Mouse (Mus musculus) heart, embryonic 10.5 days (tissue): ENCODE measurements around the gene Ndufs4. TPM values are rescaled to one million over a fixed set of nuclear protein-coding genes. Genes with fewer than 3 reads are reported as not detected.

Source experiments
- DNase-seq: peaks from one replicate; pipeline ENCODE4 v3.0.0-alpha.2; 2017; ENCODE audit warnings: low spot score
- H3K27ac ChIP-seq: fragments of 300-500 bp; sonication (generic); 2 replicates; pipeline ENCODE4 v1.5.1; 2016; ENCODE audit warnings: mild to moderate bottlenecking
- H3K27me3 ChIP-seq: fragments of 300-500 bp; sonication (generic); 2 replicates; pipeline ENCODE4 v1.6.1; 2016; ENCODE audit warnings: mild to moderate bottlenecking; ENCODE audit not compliant: poor library complexity, insufficient read depth, severe bottlenecking
- H3K36me3 ChIP-seq: fragments of 300-500 bp; sonication (generic); 2 replicates; pipeline ENCODE4 v1.6.1; 2016; ENCODE audit warnings: mild to moderate bottlenecking, moderate library complexity
- H3K4me1 ChIP-seq: fragments of 300-500 bp; sonication (generic); 2 replicates; pipeline ENCODE4 v1.6.1; 2016; ENCODE audit warnings: mild to moderate bottlenecking
- H3K4me3 ChIP-seq: fragments of 300-500 bp; sonication (generic); 2 replicates; pipeline ENCODE4 v1.5.1; 2016; ENCODE audit warnings: mild to moderate bottlenecking, moderate library complexity
- H3K9me3 ChIP-seq: fragments of 300-500 bp; sonication (generic); 2 replicates; pipeline ENCODE4 v1.6.1; 2016; ENCODE audit warnings: mild to moderate bottlenecking, moderate library complexity
- WGBS: fragments of 180-500 bp; shearing (Covaris S2); methylation state at CpG from one replicate; pipeline ENCODE4 v1.1.7; 2016; 5-methylcytosine and 5-hydroxymethylcytosine counted together
- polyA plus RNA-seq: library from polyadenylated mRNA; unstranded; fragments of >200 nt; fragmentation: Nextera tagmentation; extraction: Ambion mirVana; gene quantifications from 2 replicates; pipeline ENCODE4 v1.2.1, GENCODE M21; 2016

Gene Ndufs4
- polyA plus RNA-seq, result 318 and 348 TPM in 2 replicates

DNA sequence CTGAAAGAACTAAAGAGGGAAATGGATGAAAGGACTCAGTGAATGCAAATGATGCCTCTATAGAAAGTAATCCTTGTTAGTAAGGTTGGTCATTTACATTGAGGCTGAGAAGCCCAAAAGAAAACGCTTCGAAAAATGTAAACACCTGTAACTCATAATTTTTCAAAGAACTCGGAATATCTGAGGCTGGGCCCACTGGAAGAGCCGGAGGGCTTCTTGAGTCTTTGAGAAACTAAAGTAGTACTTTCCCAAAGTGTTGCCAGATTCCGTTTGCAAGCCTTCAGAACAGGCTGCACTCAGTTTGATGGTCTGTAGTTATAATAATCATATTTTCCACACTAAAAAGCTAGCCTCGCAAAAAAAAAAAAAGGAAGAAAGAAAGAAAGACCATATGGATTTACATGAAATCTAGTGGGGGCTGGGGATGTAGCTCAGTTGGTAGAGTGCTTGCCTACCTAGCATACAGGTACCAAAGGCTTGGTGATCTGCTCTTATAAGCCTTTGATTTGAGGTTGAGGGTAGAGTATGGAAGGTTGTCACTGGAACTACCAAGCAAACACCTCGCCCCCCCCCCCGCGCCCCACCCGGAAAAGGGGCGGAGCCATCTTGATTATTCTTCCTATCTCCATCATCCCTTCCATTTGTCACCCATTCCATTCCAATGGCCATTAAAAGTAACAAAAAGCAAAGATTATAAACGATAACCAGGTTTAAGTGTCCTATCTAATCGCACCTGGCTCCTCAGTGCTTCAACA lies at the start of gene Ndufs4:
TSS of gene Ndufs4 (minus strand) at position 48 of the 755 bp plus-strand sequence.
- no peak for DNase-seq
- peaks cover 5% of the 10 kb centered on the region for H3K4me1 ChIP-seq
- H3K9me3 ChIP-seq, result no peaks in the 10 kb centered on the region
- H3K27me3 ChIP-seq, result no peaks in the 10 kb centered on the region
- WGBS, result 43% methylated on average over 13 of the region's 13 CpGs
- peaks cover 4% of the 10 kb centered on the region; the same call in 1 of the 2 replicates for H3K36me3 ChIP-seq
- H3K27ac ChIP-seq, result peak within 1 kb of the TSS; percentile 97
- H3K4me3 ChIP-seq, result peak within 1 kb of the TSS; percentile 91

DNA sequence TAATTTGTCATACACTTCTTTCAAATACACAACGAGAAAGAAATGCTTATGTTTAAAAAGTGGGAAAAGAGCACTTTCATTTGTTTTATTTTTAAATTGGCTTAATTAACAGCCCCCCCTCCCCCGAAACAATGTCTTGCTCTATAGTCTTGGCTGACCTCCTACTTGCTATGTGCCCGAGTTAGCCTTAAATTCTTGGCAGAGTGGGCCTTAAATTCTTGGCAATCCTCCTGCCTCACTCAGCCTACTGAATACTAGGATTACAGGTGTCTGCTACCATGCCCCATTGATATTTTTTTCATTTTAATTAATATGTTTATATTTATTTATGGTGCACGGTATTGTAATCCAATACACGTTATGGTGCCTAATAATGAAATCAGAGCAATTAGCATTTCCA lies 44.4 kb upstream of the Ndufs4 start:
- no peak overlapping the region for H3K4me3 ChIP-seq
- H3K36me3 ChIP-seq, result no peaks in the 10 kb centered on the region
- H3K9me3 ChIP-seq, result no peaks in the 10 kb centered on the region
- no peaks in the 10 kb centered on the region for H3K4me1 ChIP-seq
- 83% methylated on average over 5 of the region's 5 CpGs for WGBS
- no peak overlapping the region for H3K27ac ChIP-seq
- H3K27me3 ChIP-seq, result no peaks in the 10 kb centered on the region
- no peak for DNase-seq

GRCm38 (mm10) chr13:114425230-114425629 lies 37.2 kb upstream of the Ndufs4 start:
- Histone ChIP-seq H3K9me3 (no peaks in the 10 kb centered on the region), H3K27ac (no peak overlapping the region), H3K36me3 (no peaks in the 10 kb centered on the region), H3K27me3 (no peaks in the 10 kb centered on the region), H3K4me3 (no peak overlapping the region), H3K4me1 (no peaks in the 10 kb centered on the region)
- no peak for DNase-seq
- WGBS, result 93% methylated on average over 5 of the region's 5 CpGs

DNA sequence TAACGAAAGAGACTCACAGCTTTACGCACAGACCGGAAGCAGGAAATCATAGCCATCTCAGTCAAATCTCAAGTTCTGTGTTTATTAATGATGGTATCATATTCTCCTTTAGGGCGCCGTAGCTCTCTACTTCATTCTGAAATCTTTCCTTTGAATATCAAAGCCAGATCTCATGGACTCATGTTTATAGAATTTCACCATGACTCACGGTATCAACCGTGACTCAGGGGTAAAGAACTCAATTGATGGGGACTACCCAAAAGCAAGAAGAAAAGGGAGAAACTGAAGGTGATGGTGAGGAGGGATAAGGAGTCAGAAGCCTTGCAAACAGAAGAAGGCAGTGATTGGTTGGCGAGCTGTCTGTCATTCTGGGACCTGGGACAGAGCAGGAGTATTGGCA lies 32.2 kb upstream of the Ndufs4 start:
- Histone ChIP-seq H3K9me3 (no peaks in the 10 kb centered on the region), H3K27me3 (no peaks in the 10 kb centered on the region), H3K4me3 (no peak overlapping the region), H3K27ac (no peak overlapping the region), H3K4me1 (no peaks in the 10 kb centered on the region), H3K36me3 (no peaks in the 10 kb centered on the region)
- 80% methylated on average over 8 of the region's 8 CpGs for WGBS
- no peak for DNase-seq

GRCm38 (mm10) chr13:114419364-114419763 lies 31.3 kb upstream of the Ndufs4 start:
- no peaks in the 10 kb centered on the region for H3K27me3 ChIP-seq
- H3K4me3 ChIP-seq, result no peak overlapping the region
- no peak for DNase-seq
- WGBS, result 81% methylated on average over 3 of the region's 3 CpGs
- no peaks in the 10 kb centered on the region for H3K9me3 ChIP-seq
- no peaks in the 10 kb centered on the region for H3K36me3 ChIP-seq
- no peak overlapping the region for H3K27ac ChIP-seq
- no peaks in the 10 kb centered on the region for H3K4me1 ChIP-seq

GRCm38 (mm10) chr13:114412326-114412725 lies 24.3 kb upstream of the Ndufs4 start:
- Histone ChIP-seq H3K27ac (no peak overlapping the region), H3K4me1 (no peaks in the 10 kb centered on the region), H3K27me3 (no peaks in the 10 kb centered on the region), H3K4me3 (no peak overlapping the region), H3K36me3 (no peaks in the 10 kb centered on the region), H3K9me3 (no peaks in the 10 kb centered on the region)
- DNase-seq, result no peak

DNA sequence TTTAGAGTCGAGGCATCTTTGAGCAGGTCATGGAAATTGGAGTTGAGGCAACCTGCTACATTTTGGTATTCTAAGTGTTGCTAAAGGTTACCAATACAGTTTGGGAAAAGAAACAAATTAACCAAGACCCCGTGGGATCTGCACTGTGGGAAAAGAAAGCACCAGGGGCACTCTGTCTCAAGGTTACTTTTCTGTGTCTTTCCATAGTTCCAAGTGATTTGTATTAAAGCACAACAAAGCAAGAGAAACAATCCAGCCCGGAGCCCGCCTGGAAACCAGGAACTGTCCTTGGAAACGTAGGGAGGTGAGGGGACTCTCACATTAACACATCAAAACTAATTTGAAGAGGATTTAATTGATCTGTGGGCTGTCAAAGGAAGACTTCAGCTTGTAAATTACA lies 18.8 kb upstream of the Ndufs4 start:
- no peaks in the 10 kb centered on the region for H3K27me3 ChIP-seq
- WGBS, result 18% methylated on average over 5 of the region's 5 CpGs
- no peak overlapping the region for H3K4me3 ChIP-seq
- no peak for DNase-seq
- H3K9me3 ChIP-seq, result no peaks in the 10 kb centered on the region
- H3K36me3 ChIP-seq, result no peaks in the 10 kb centered on the region
- H3K4me1 ChIP-seq, result no peaks in the 10 kb centered on the region
- no peak overlapping the region for H3K27ac ChIP-seq

DNA sequence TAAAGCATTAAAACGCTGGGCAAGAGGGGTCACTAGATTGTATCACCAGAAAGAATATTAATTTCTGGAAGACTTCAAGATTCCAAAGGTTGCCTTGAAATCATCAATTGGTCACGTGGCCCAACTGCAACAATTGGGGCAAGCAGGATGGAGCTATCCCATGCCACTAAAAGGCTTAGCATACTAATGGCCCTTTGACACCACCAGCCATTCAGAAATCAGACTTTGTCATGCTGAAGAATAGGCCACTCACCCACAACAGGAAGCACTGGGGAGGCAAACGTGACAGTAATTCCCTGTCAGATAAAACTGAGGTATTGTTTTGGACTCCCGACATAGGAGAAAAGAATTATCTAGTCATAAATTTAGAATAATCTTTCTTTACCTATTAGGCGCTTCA lies 18.4 kb upstream of the Ndufs4 start:
- no peaks in the 10 kb centered on the region for H3K27me3 ChIP-seq
- H3K9me3 ChIP-seq, result no peaks in the 10 kb centered on the region
- H3K4me1 ChIP-seq, result no peaks in the 10 kb centered on the region
- DNase-seq, result no peak
- WGBS, result 16% methylated on average over 5 of the region's 5 CpGs
- H3K27ac ChIP-seq, result no peak overlapping the region
- H3K4me3 ChIP-seq, result no peak overlapping the region
- no peaks in the 10 kb centered on the region for H3K36me3 ChIP-seq

GRCm38 (mm10) chr13:114405100-114405715 lies 17.1 kb upstream of the Ndufs4 start:
- Histone ChIP-seq H3K36me3 (no peaks in the 10 kb centered on the region), H3K27me3 (no peaks in the 10 kb centered on the region), H3K4me3 (no peak overlapping the region), H3K9me3 (no peaks in the 10 kb centered on the region), H3K27ac (no peak overlapping the region), H3K4me1 (no peaks in the 10 kb centered on the region)
- 88% methylated on average over 9 of the region's 9 CpGs for WGBS
- DNase-seq, result no peak

GRCm38 (mm10) chr13:114398906-114399305 lies 10.8 kb upstream of the Ndufs4 start:
- no peaks in the 10 kb centered on the region for H3K36me3 ChIP-seq
- no peaks in the 10 kb centered on the region for H3K9me3 ChIP-seq
- no peak for DNase-seq
- no peak overlapping the region for H3K4me3 ChIP-seq
- no peaks in the 10 kb centered on the region for H3K4me1 ChIP-seq
- no peaks in the 10 kb centered on the region for H3K27me3 ChIP-seq
- 64% methylated on average over 2 of the region's 2 CpGs for WGBS
- H3K27ac ChIP-seq, result no peak overlapping the region

GRCm38 (mm10) chr13:114397281-114397680 lies 9.2 kb upstream of the Ndufs4 start:
- no peak for DNase-seq
- no peaks in the 10 kb centered on the region for H3K36me3 ChIP-seq
- no peak overlapping the region for H3K27ac ChIP-seq
- no peaks in the 10 kb centered on the region for H3K27me3 ChIP-seq
- WGBS, result 79% methylated on average over 9 of the region's 9 CpGs
- no peak overlapping the region for H3K4me3 ChIP-seq
- H3K4me1 ChIP-seq, result no peaks in the 10 kb centered on the region
- H3K9me3 ChIP-seq, result no peaks in the 10 kb centered on the region

DNA sequence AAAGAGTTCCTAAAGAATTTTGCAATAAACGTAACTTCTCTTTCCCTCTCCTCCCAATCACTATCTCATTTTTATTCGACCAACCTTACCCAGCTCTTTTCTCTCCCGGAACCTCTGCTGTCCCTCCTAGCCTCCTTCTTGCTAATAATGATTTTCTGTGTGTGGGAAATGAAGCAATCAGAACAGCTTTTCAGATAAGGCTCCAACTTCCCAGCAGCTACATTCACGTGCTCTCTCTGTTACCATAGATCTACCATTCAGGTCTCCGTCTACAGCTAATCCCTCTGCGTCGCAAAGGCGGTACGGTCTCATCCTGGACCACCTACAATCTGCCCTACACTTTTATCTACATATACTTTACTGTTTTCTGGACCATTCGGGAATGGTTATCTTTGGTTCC lies 8.8 kb upstream of the Ndufs4 start:
- Histone ChIP-seq H3K36me3 (no peaks in the 10 kb centered on the region), H3K9me3 (no peaks in the 10 kb centered on the region), H3K4me3 (no peak overlapping the region), H3K27me3 (no peaks in the 10 kb centered on the region), H3K4me1 (no peaks in the 10 kb centered on the region), H3K27ac (no peak overlapping the region)
- 69% methylated on average over 10 of the region's 10 CpGs for WGBS
- DNase-seq, result no peak

DNA sequence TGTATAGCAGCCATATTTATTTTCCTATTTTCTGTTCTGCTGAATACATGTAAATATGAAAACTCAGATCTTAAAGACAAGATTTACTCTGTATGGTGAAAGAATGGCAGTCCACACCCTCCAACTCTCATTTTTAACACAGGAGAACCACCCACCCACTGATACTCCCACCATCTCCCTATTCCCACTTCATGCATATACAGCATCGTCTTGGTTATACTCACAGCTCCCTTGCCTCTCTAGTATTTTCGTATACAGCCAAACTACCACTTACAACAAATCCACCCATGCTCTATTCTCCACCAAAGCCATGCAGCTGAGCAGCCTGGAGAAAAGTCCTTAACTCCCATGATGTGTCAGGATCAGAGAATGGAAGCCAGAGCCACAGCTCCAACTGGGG lies 6.7 kb upstream of the Ndufs4 start:
- DNase-seq, result no peak
- Histone ChIP-seq H3K4me3 (no peak overlapping the region), H3K27me3 (no peaks in the 10 kb centered on the region)

DNA sequence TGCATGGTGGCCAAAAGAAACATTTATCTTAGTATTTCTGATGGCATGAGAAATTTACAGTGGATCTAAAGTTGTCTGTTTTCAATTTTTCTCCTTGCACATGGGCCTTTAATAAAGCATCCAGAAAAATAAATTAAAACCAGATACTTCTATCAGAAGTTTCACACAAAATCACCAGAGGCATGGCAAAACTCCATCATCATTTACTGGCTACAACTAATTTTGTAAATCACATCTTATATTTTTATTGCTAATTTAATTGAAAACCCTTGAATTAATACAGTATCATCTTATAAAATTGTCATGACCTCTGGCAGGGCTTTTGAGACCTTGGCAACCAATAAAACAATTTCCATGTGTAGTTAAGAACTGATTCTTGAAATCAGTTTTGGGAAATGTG lies 4.4 kb upstream of the Ndufs4 start:
- no peaks in the 10 kb centered on the region for H3K4me1 ChIP-seq

More for the DNA sequence above, 6.7 kb upstream of the Ndufs4 start:
- Histone ChIP-seq H3K9me3 (no peaks in the 10 kb centered on the region), H3K36me3 (no peaks in the 10 kb centered on the region), H3K27ac (no peak overlapping the region), H3K4me1 (no peaks in the 10 kb centered on the region)
- 89% methylated on average over 2 of the region's 2 CpGs for WGBS

More for the DNA sequence above, 4.4 kb upstream of the Ndufs4 start:
- H3K9me3 ChIP-seq, result no peaks in the 10 kb centered on the region
- no peaks in the 10 kb centered on the region for H3K36me3 ChIP-seq
- DNase-seq, result no peak
- no peaks in the 10 kb centered on the region for H3K27me3 ChIP-seq
- no peak overlapping the region for H3K27ac ChIP-seq
- H3K4me3 ChIP-seq, result no peak overlapping the region
